Mouse (Mus musculus) layer of hippocampus, adult 2 months (tissue): ENCODE measurements at regions not wholly inside any gene's neighbourhood (a gene's known extent, or its start where the extent isn't known, plus 50 kb on each side); places are given as distances from the start of the nearest gene placed in this dataset.

Experiments
- DNase-seq, 2 experiments: peaks; one replicate each; pipeline ENCODE4 v3.0.0; 2022; ENCODE audit warnings: low spot score in 2 of 2
- H3K27ac ChIP-seq: fragments of 200-600 bp; 2 replicates; pipeline ENCODE4 v1.8.1; 2022
- H3K4me3 ChIP-seq: fragments of 200-600 bp; 2 replicates; pipeline ENCODE4 v1.8.1; 2022; ENCODE audit warnings: mild to moderate bottlenecking
- CTCF ChIP-seq: fragments of 200-600 bp; conservative IDR thresholded peaks from 2 replicates; pipeline ENCODE4 v1.8.1; 2022; ENCODE audit warnings: antibody characterized with exemption, mild to moderate bottlenecking, moderate library complexity

DNA sequence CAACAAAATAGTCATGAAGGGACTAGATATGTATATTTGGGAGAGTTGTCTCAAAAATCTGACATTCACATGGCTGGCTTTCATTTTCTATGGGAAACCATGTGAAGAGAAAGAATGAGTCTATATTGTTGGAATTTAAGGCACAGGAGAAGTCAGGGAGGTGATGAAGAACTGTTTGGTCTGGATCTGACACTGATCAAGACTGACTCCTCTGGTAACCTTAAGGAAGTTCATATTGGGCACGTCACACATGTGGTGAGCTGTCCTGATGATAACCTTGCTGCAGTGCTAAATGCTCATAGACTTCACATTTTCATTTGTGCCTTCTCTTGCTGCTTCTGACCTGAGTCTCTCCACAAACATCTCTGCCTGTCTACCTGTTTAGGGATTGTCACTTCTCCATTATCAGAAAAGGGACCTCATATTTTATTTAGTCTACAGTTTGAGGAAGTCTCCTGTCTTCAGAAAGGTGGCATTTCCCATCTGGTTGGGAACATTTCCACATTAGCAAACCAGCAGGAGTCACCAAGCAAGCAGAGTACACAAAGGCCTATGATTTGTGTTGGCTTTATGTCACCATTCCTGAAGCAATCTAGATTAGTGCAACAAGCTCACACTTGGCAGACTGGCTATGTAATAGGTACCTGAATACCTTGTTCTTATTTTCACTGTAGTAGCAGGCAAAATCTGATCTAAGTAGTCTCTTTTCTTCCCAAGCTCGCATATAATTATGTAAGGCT lies 76.4 kb upstream of the B430305J03Rik start:
- Histone ChIP-seq H3K27ac (no peak overlapping the region), H3K4me3 (no peak overlapping the region)
- no peak for TF ChIP-seq CTCF
- no peak for DNase-seq

DNA sequence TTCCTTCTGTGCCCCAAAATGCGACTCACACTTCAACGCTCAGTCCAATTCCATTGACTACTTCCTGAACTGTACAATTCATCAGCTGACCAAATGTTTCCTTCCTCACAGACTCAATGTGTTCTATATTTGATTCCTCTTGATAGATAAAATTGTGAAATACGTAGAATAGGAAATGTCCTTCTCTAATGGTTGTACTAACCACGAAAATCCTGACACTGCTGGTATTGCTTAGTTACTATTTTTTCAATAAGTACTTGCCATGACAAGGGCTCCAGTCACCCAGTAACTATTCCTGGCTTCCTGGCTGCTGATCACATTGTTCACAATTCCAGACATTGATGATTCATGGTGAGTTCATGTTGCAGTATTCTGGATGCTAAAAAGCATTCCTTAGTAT lies 75.7 kb upstream of the B430305J03Rik start:
- Histone ChIP-seq H3K27ac (no peak overlapping the region), H3K4me3 (no peak overlapping the region)
- DNase-seq = peak in 1 of 2 experiments; percentile 59
- TF ChIP-seq CTCF = no peak

DNA sequence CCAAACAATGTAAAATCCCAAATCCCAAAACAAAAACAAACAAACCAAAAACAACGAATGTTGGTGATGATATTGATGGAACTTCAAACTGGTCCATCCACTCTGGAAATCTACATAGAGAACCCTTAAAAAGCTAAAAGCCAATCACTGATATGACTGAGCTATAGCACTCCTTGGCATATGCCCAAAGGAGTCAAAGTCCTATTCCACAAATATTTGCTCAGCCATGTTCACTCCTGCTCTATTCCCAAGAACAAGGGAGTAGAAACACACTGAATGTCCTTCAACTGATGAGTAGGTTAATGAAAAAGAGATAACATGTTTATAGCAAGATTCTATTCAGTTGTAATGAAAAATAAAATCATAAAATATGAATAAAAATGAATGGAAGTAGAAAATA lies 63.0 kb upstream of the B430305J03Rik start:
- no peak overlapping the region for H3K4me3 ChIP-seq
- no peak overlapping the region for H3K27ac ChIP-seq
- no peak for TF ChIP-seq CTCF
- no peak for DNase-seq

DNA sequence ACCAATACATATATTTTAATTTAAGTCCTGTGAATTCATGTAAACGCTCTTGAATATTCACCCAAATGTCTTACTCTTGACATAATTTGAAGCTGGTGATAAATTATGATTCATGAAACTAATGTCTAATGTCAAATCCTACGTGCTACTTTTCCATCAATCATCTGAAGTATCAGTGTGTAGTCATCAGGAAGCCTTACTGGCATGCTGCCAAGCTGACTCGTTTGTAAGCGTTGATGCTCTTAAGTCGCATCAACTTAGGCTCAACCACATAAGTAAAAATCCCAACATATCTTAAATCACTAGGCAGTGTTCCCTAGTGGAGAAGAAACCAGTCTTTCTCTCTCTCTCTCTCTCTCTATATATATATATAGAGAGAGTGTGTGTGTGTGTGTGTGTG lies 58.2 kb upstream of the B430305J03Rik start:
- TF ChIP-seq CTCF = no peak
- H3K4me3 ChIP-seq = no peak overlapping the region
- no peak for DNase-seq
- no peak overlapping the region for H3K27ac ChIP-seq

DNA sequence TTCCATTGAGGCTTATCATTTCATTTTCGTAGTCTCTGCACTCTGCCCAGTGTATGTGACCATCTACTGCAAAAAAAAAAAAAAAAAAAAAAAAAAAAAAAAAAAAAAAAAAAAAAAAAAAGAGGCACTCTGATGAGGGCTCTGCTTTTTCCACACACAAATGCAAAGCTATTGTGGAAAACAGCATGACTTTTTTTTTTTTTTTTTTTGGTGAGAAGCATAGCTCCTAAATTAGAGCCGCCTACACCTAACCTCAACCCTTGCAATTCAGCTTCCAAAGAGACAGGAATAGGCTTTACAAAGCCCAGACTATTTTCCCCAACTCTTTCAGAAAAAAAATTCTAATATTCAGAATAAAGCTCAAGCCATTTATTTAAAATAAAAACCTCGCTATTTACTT lies 54.0 kb upstream of the B430305J03Rik start:
- TF ChIP-seq CTCF = no peak
- peak in 1 of 2 experiments; percentile 15 for DNase-seq
- Histone ChIP-seq H3K27ac (peak overlapping the region; percentile 67), H3K4me3 (no peak overlapping the region)

DNA sequence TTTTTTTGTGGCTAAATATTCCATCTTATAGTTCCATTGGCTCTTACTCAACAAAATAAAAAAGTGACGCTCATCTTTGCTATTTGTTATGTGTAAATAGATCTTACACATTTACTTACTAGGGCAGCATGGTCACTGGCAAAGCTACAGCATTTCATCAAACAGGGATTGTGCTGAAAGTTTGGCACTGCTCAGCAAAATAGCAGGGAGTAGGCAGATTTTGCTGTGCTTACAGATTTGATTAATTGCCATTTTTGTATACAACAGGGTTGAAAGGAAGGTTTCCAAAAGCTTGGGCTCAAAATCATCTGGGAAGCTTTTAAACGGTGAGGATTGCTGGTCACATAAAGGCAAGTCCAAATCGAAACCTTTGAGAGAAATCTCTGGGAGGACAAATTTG lies 52.3 kb upstream of the B430305J03Rik start:
- no peak for TF ChIP-seq CTCF
- Histone ChIP-seq H3K4me3 (no peak overlapping the region), H3K27ac (0 out of 2 replicates have a peak overlapping the region, but pooled peaks have one; percentile 6)
- peak in 1 of 2 experiments; percentile 12 for DNase-seq
